Mouse (Mus musculus) kidney, adult 2 months (tissue): ENCODE data around the gene Tax1bp1. TPM values are rescaled to one million over a fixed set of nuclear protein-coding genes. Genes with fewer than 3 reads are reported as not detected.

ENCODE experiments used
- DNase-seq: peaks from one replicate; pipeline ENCODE4 v3.0.0; 2021
- H3K27ac ChIP-seq: fragments of 200-500 bp; 2 replicates; pipeline ENCODE4 v1.5.1; 2012; ENCODE audit warnings: low read depth, low read length, control low read depth, inconsistent platforms; ENCODE audit not compliant: insufficient read depth
- H3K27me3 ChIP-seq: fragments of 200-500 bp; replicated peaks from 2 replicates; pipeline ENCODE4 v1.6.1; 2012; ENCODE audit warnings: mild to moderate bottlenecking, moderate library complexity, low read length, inconsistent platforms; ENCODE audit not compliant: control insufficient read depth, insufficient read depth
- H3K36me3 ChIP-seq: fragments of 200-500 bp; 2 replicates; pipeline ENCODE4 v1.6.1; 2012; ENCODE audit warnings: mild to moderate bottlenecking, moderate library complexity, low read length, inconsistent platforms; ENCODE audit not compliant: control insufficient read depth, insufficient read depth
- H3K4me1 ChIP-seq: fragments of 200-500 bp; 2 replicates; pipeline ENCODE4 v1.6.1; 2011; ENCODE audit warnings: low read length; ENCODE audit not compliant: control insufficient read depth, insufficient read depth
- H3K4me3 ChIP-seq: fragments of 200-500 bp; 2 replicates; pipeline ENCODE4 v1.5.1; 2011; ENCODE audit warnings: mild to moderate bottlenecking, low read depth, low read length, control low read depth; ENCODE audit not compliant: insufficient read depth
- CTCF ChIP-seq: fragments of 200-500 bp; conservative IDR thresholded peaks from 2 replicates; pipeline ENCODE4 v1.5.1; 2011; ENCODE audit warnings: low read depth, mild to moderate bottlenecking, control low read depth, low read length, moderate library complexity, mixed read lengths; ENCODE audit not compliant: insufficient read depth, insufficient read length
- POLR2A ChIP-seq: fragments of 200-500 bp; IDR thresholded peaks from one replicate; pipeline ENCODE4 v1.6.1; 2011; ENCODE audit warnings: low read depth, low read length, control low read depth
- WGBS: fragments of 180-500 bp; shearing (Covaris S2); methylation state at CpG from one replicate; pipeline ENCODE4 v1.1.7; 2018; 5-methylcytosine and 5-hydroxymethylcytosine counted together
- polyA plus RNA-seq: library from polyadenylated mRNA; depleted of rRNA; stranded (reverse); fragments of >200 nt; gene quantifications from 2 replicates; pipeline ENCODE4 v1.2.3, GENCODE M21; 2012; rRNA removed

Gene Tax1bp1
- polyA plus RNA-seq, 1 experiment, result 63.1 TPM

GRCm38 (mm10) chr6:52797252-52797800, 83.8 kb downstream of the Tax1bp1 start:
- H3K36me3 ChIP-seq, result no peaks in the 10 kb centered on the region
- no peak overlapping the region for H3K4me3 ChIP-seq
- no peak overlapping the region for H3K27ac ChIP-seq
- no peaks in the 10 kb centered on the region for H3K27me3 ChIP-seq
- TF ChIP-seq POLR2A (no peak), CTCF (0 out of 2 replicates have a peak, but pooled peaks have one; percentile 11)
- no peaks in the 10 kb centered on the region for H3K4me1 ChIP-seq
- 69% methylated on average over 6 of the region's 6 CpGs for WGBS
- DNase-seq, result no peak

GRCm38 (mm10) chr6:52802181-52802580, 88.7 kb downstream of the Tax1bp1 start:
- TF ChIP-seq CTCF (no peak), POLR2A (no peak)
- H3K36me3 ChIP-seq, result no peaks in the 10 kb centered on the region
- no peaks in the 10 kb centered on the region for H3K4me1 ChIP-seq
- no peak overlapping the region for H3K4me3 ChIP-seq
- WGBS, result 53% methylated on average over 9 of the region's 9 CpGs
- peak; percentile 44 for DNase-seq
- H3K27ac ChIP-seq, result no peak overlapping the region
- H3K27me3 ChIP-seq, result no peaks in the 10 kb centered on the region

- H3K36me3 ChIP-seq, result no peaks in the 10 kb centered on the region
- WGBS, result 72% methylated on average over 3 of the region's 3 CpGs
- H3K27me3 ChIP-seq, result no peaks in the 10 kb centered on the region
- DNase-seq, result peak; percentile 10
- H3K4me1 ChIP-seq, result no peaks in the 10 kb centered on the region
- no peak overlapping the region for H3K4me3 ChIP-seq
- H3K27ac ChIP-seq, result no peak overlapping the region
- no peak for TF ChIP-seq CTCF
- TF ChIP-seq POLR2A, result no peak
These were observed 91.8 kb downstream of the Tax1bp1 start for GRCm38 (mm10) chr6:52805237-52805856.

Other genes with a start within 250 kb of the Tax1bp1 start
- gene Hibadh, start 73.3 kb upstream of the Tax1bp1 start, polyA plus RNA-seq, result 254 and 334 TPM in 2 replicates